Mouse (Mus musculus): ENCODE data around the gene Zcwpw1.

DNA sequence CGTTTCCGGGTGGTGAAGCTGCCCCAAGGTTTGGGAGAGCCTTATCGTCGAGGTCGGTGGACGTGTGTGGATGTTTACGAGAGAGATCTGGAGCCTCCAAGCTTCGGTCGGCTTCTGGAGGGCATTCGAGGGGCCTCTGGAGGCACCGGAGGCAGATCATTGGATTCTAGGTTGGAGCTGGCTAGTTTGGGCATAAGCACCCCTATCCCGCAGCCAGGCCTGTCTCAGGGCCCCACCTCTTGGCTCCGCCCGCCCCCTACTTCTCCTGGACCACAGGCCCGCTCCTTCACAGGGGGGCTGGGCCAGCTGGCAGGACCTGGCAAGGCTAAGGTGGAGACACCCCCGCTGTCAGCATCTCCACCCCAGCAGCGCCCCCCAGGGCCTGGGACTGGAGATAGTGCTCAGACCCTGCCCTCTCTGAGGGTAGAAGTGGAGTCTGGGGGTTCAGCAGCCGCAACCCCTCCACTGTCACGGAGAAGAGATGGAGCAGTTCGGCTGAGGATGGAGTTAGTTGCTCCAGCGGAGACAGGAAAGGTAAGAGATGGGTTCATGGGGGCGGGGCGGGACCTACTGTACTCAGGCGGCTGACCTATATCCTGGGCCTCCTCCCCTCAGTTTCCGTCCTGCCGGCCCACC, 40.2 kb upstream of the Zcwpw1 start:
- TF ChIP-seq POLR2A (IDR thresholded peaks at IDR 0.05; ENCODE audit: extremely low read depth, insufficient read depth, low read length) = no peak
- TF ChIP-seq CTCF (IDR thresholded peaks at IDR 0.05; ENCODE audit: low read depth, low read length) = no peak
